Mouse (Mus musculus): ENCODE data around the gene Acsf3. TPM values are rescaled to one million over a fixed set of nuclear protein-coding genes. Genes with fewer than 3 reads are reported as not detected.

Gene Acsf3
- polyA plus RNA-seq, 1 experiment = 18.6 TPM

DNA sequence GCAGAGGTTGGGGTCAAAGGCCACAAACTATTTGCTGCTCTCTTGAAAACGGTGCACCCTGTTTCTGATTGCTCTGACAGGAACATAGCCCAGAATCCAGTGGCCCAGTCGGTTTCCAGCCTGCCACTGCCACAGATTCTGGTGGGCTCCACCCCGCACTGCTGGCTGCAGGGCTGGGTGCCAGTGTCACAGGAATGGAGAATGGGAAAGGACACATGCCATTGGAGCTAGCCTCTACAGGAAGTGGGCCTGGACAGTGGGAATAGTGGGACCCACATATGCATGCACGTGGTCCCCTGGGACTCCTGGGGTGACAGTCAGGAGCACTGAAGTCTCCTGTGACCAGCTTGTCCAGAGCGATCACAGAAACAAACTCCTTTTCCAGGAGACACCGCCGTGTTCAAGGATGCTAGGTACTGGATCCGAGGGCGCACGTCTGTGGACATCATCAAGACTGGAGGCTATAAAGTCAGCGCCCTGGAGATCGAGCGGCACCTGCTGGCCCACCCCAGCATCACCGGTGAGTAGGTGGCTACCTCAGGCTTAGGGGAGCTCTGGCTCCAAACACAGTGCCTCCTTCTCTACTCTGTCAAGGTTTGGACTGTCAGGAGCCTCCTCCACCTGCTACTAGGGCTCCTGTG lies 37.4 kb downstream of the Acsf3 start:
- H3K4me1 ChIP-seq (ENCODE audit: control insufficient read depth, insufficient read depth, low read length) = no peaks in the 10 kb centered on the region
- no peak for TF ChIP-seq CTCF (IDR thresholded peaks at IDR 0.05; ENCODE audit: control insufficient read depth, insufficient read depth, insufficient replicate concordance, low read depth, low read length)
- TF ChIP-seq POLR2A (IDR thresholded peaks at IDR 0.05; ENCODE audit: control insufficient read depth, low read depth, low read length) = no peak
- H3K27ac ChIP-seq (ENCODE audit: control insufficient read depth, insufficient read depth, low read depth, low read length) = no peak overlapping the region
- H3K4me3 ChIP-seq (ENCODE audit: control insufficient read depth, low read depth, low read length) = no peak overlapping the region
- H3K36me3 ChIP-seq (ENCODE audit: control insufficient read depth, insufficient read depth, low read length) = no peaks in the 10 kb centered on the region
- no peaks in the 10 kb centered on the region for H3K27me3 ChIP-seq (ENCODE audit: control insufficient read depth, insufficient read depth, low read length)

GRCm38 (mm10) chr8:122814608-122815007 lies 39.3 kb downstream of the Acsf3 start:
- H3K27me3 ChIP-seq (ENCODE audit: control insufficient read depth, insufficient read depth, low read length) = no peaks in the 10 kb centered on the region
- H3K27ac ChIP-seq (ENCODE audit: control insufficient read depth, insufficient read depth, low read depth, low read length) = no peak overlapping the region
- no peaks in the 10 kb centered on the region for H3K4me1 ChIP-seq (ENCODE audit: control insufficient read depth, insufficient read depth, low read length)
- H3K36me3 ChIP-seq (ENCODE audit: control insufficient read depth, insufficient read depth, low read length) = no peaks in the 10 kb centered on the region
- TF ChIP-seq CTCF (IDR thresholded peaks at IDR 0.05; ENCODE audit: control insufficient read depth, insufficient read depth, insufficient replicate concordance, low read depth, low read length) = no peak
- no peak for TF ChIP-seq POLR2A (IDR thresholded peaks at IDR 0.05; ENCODE audit: control insufficient read depth, low read depth, low read length)
- H3K4me3 ChIP-seq (ENCODE audit: control insufficient read depth, low read depth, low read length) = no peak overlapping the region

DNA sequence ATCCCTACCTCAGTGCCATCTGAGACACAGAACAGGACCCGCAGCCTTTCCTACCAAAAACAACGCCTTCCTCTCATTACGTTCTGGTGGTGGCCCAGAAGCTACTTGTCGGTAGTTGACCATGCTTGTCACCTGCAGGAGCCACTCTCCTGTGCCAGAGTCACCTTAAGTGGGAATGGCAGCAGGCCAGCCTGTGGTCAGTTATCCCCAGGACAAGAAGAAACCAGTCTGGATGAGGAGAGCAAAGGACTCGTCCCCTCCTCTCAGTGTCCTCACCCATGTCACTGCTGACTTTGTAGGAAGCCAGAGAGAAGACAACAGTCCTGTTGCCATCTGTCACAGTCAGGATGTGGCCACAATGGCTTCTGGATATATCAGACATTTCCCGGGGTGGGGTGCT lies 41.7 kb downstream of the Acsf3 start:
- Histone ChIP-seq H3K4me1 (ENCODE audit: control insufficient read depth, insufficient read depth, low read length) (no peaks in the 10 kb centered on the region), H3K27ac (ENCODE audit: control insufficient read depth, insufficient read depth, low read depth, low read length) (no peak overlapping the region), H3K36me3 (ENCODE audit: control insufficient read depth, insufficient read depth, low read length) (no peaks in the 10 kb centered on the region), H3K4me3 (ENCODE audit: control insufficient read depth, low read depth, low read length) (no peak overlapping the region), H3K27me3 (ENCODE audit: control insufficient read depth, insufficient read depth, low read length) (no peaks in the 10 kb centered on the region)
- TF ChIP-seq POLR2A (IDR thresholded peaks at IDR 0.05; ENCODE audit: control insufficient read depth, low read depth, low read length) = no peak
- TF ChIP-seq CTCF (IDR thresholded peaks at IDR 0.05; ENCODE audit: control insufficient read depth, insufficient read depth, insufficient replicate concordance, low read depth, low read length) = no peak

DNA sequence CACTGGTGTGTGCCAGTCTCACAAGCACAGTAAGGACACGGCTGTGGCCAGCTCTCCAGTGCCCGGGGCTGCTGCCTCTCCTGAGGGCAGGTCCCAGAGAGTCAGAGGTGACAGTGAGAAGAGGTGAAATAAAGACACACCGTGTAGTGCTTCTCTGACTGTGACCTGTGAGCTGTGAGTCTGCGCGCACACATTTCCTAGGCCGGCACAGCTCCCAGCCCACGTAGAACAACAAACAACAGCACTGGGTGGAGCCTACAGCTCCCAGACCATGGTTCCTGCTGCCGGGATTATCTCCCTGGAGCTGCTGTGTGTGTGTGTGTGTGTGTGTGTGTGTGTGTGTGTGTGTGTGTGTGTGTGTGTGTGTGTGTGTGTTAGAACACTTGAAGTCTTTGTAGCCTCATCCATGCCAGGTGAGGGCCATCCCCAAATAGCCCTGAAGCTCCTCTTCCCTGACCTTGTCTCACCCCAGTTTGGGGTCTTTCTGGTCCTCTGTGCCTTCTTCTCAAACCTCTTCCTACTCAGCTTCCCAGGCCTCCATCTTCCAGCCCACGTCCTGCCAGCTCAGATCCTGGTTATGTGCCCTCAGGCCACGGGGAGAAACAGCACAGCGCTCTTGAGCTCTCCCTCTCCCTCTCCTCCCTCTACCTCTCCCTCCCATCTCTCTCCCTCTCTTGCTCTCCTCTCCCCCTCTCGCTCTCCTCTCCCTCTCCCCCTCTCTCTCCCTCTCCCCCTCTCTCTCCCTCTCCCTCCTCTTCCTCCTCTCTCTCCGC lies 42.6 kb downstream of the Acsf3 start:
- no peaks in the 10 kb centered on the region for H3K27me3 ChIP-seq (ENCODE audit: control insufficient read depth, insufficient read depth, low read length)
- TF ChIP-seq POLR2A (IDR thresholded peaks at IDR 0.05; ENCODE audit: control insufficient read depth, low read depth, low read length) (no peak), CTCF (IDR thresholded peaks at IDR 0.05; ENCODE audit: control insufficient read depth, insufficient read depth, insufficient replicate concordance, low read depth, low read length) (no peak)
- H3K4me3 ChIP-seq (ENCODE audit: control insufficient read depth, low read depth, low read length) = no peak overlapping the region
- H3K4me1 ChIP-seq (ENCODE audit: control insufficient read depth, insufficient read depth, low read length) = no peaks in the 10 kb centered on the region
- no peak overlapping the region for H3K27ac ChIP-seq (ENCODE audit: control insufficient read depth, insufficient read depth, low read depth, low read length)
- H3K36me3 ChIP-seq (ENCODE audit: control insufficient read depth, insufficient read depth, low read length) = no peaks in the 10 kb centered on the region

GRCm38 (mm10) chr8:122819776-122820175 lies 44.5 kb downstream of the Acsf3 start:
- H3K27ac ChIP-seq (ENCODE audit: control insufficient read depth, insufficient read depth, low read depth, low read length) = no peak overlapping the region
- H3K27me3 ChIP-seq (ENCODE audit: control insufficient read depth, insufficient read depth, low read length) = no peaks in the 10 kb centered on the region
- no peaks in the 10 kb centered on the region for H3K4me1 ChIP-seq (ENCODE audit: control insufficient read depth, insufficient read depth, low read length)
- TF ChIP-seq POLR2A (IDR thresholded peaks at IDR 0.05; ENCODE audit: control insufficient read depth, low read depth, low read length) = no peak
- no peak for TF ChIP-seq CTCF (IDR thresholded peaks at IDR 0.05; ENCODE audit: control insufficient read depth, insufficient read depth, insufficient replicate concordance, low read depth, low read length)
- H3K36me3 ChIP-seq (ENCODE audit: control insufficient read depth, insufficient read depth, low read length) = no peaks in the 10 kb centered on the region
- H3K4me3 ChIP-seq (ENCODE audit: control insufficient read depth, low read depth, low read length) = no peak overlapping the region

GRCm38 (mm10) chr8:122824571-122824970 lies 49.3 kb downstream of the Acsf3 start:
- Histone ChIP-seq H3K36me3 (ENCODE audit: control insufficient read depth, insufficient read depth, low read length) (no peaks in the 10 kb centered on the region), H3K4me1 (ENCODE audit: control insufficient read depth, insufficient read depth, low read length) (no peaks in the 10 kb centered on the region; the same call in 1 of the 2 replicates), H3K27me3 (ENCODE audit: control insufficient read depth, insufficient read depth, low read length) (no peaks in the 10 kb centered on the region), H3K4me3 (ENCODE audit: control insufficient read depth, low read depth, low read length) (no peak overlapping the region), H3K27ac (ENCODE audit: control insufficient read depth, insufficient read depth, low read depth, low read length) (no peak overlapping the region)
- no peak for TF ChIP-seq CTCF (IDR thresholded peaks at IDR 0.05; ENCODE audit: control insufficient read depth, insufficient read depth, insufficient replicate concordance, low read depth, low read length)
- TF ChIP-seq POLR2A (IDR thresholded peaks at IDR 0.05; ENCODE audit: control insufficient read depth, low read depth, low read length) = no peak

DNA sequence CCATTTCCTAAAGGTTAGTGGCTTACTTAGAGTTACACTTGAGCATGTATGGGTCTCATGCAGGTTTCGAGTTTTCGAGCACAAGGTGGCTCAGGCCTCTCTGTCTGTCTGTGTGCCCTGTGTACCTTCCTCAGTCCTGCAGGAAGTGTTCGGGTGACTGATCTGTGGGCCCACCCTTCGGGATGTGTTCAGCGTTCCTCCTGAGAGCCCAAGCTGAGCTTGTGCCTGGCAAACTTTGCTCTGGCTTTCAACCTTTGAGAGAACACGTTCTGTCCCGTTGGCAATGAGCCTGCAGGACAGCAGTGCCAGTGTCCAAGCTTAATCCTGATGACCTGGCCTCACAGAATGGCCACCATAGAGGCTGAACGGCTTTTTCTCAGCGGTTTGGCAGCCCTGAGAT lies 49.7 kb downstream of the Acsf3 start:
- no peak for TF ChIP-seq CTCF (IDR thresholded peaks at IDR 0.05; ENCODE audit: control insufficient read depth, insufficient read depth, insufficient replicate concordance, low read depth, low read length)
- TF ChIP-seq POLR2A (IDR thresholded peaks at IDR 0.05; ENCODE audit: control insufficient read depth, low read depth, low read length) = no peak
- Histone ChIP-seq H3K36me3 (ENCODE audit: control insufficient read depth, insufficient read depth, low read length) (no peaks in the 10 kb centered on the region), H3K27ac (ENCODE audit: control insufficient read depth, insufficient read depth, low read depth, low read length) (no peak overlapping the region), H3K4me3 (ENCODE audit: control insufficient read depth, low read depth, low read length) (no peak overlapping the region), H3K27me3 (ENCODE audit: control insufficient read depth, insufficient read depth, low read length) (no peaks in the 10 kb centered on the region), H3K4me1 (ENCODE audit: control insufficient read depth, insufficient read depth, low read length) (no peaks in the 10 kb centered on the region; the same call in 1 of the 2 replicates)

Measured in testis, adult 2 months (tissue).